In genomic region chr12:117688655-117689548, GRCm38 (mm10) we compare ENCODE assay signal across 8 mouse cellular contexts.
DNase-seq lines count a peak whose midpoint lies in the region; ATAC-seq and TF ChIP-seq lines count a peak whose summit lies in the region.

No protein-coding gene starts in this region.

- TF ChIP-seq POLR2A in ES-Bruce4 (IDR thresholded peaks at IDR 0.05; ENCODE audit: insufficient read depth, low read length): no peak

- peak overlapping the region; percentile 26 for H3K4me3 ChIP-seq in ES-Bruce4 (ENCODE audit: low read depth, low read length)
- H3K4me3 ChIP-seq in embryonic facial prominence, embryonic 11.5 days (ENCODE audit: low read depth, low read length): peak overlapping the region; percentile 37
- peak overlapping the region; percentile 52 for H3K4me3 ChIP-seq in hindbrain, embryonic 12.5 days
- peak overlapping the region; percentile 38 for H3K4me3 ChIP-seq in midbrain, embryonic 11.5 days (ENCODE audit: low read depth, low read length)

- H3K4me2 ChIP-seq in embryonic facial prominence, embryonic 11.5 days (ENCODE audit: low read depth, low read length): peak overlapping the region; percentile 58
- peak overlapping the region; percentile 64 for H3K4me2 ChIP-seq in hindbrain, embryonic 12.5 days (replicated peaks)
- H3K4me2 ChIP-seq in midbrain, embryonic 11.5 days: peak overlapping the region; percentile 60

- TF ChIP-seq CTCF in ES-Bruce4 (IDR thresholded peaks at IDR 0.05; ENCODE audit: low read depth, low read length): no peak

- H3K4me1 ChIP-seq in ES-Bruce4 (ENCODE audit: control insufficient read depth, insufficient read depth, low read length): peaks cover 2% of the 10 kb centered on the region
- H3K4me1 ChIP-seq in embryonic facial prominence, embryonic 11.5 days (ENCODE audit: control insufficient read depth, insufficient read depth, low read length): no peaks in the 10 kb centered on the region
- H3K4me1 ChIP-seq in hindbrain, embryonic 12.5 days: peaks cover 67% of the 10 kb centered on the region
- peaks cover 15% of the 10 kb centered on the region for H3K4me1 ChIP-seq in midbrain, embryonic 11.5 days (ENCODE audit: control insufficient read depth, insufficient read depth, low read length)

- no peaks in the 10 kb centered on the region for H3K36me3 ChIP-seq in ES-Bruce4 (ENCODE audit: control insufficient read depth, insufficient read depth, low read length, poor library complexity, severe bottlenecking)
- H3K36me3 ChIP-seq in embryonic facial prominence, embryonic 11.5 days (replicated peaks; ENCODE audit: control insufficient read depth, insufficient read depth, low read depth, low read length): no peaks in the 10 kb centered on the region
- no peaks in the 10 kb centered on the region for H3K36me3 ChIP-seq in hindbrain, embryonic 12.5 days
- no peaks in the 10 kb centered on the region for H3K36me3 ChIP-seq in midbrain, embryonic 11.5 days (ENCODE audit: control insufficient read depth, insufficient read depth, low read length)

- peak; percentile 73; the same call in 1 of the 2 replicates for TF ChIP-seq EP300 in ES-Bruce4 (IDR thresholded peaks at IDR 0.05; ENCODE audit: insufficient read depth, low read depth, low read length)

- no peaks in the 10 kb centered on the region; the same call in 1 of the 2 replicates for H3K27me3 ChIP-seq in ES-Bruce4 (ENCODE audit: control insufficient read depth, insufficient read depth, low read length, poor library complexity, severe bottlenecking)
- no peaks in the 10 kb centered on the region for H3K27me3 ChIP-seq in embryonic facial prominence, embryonic 11.5 days (ENCODE audit: control insufficient read depth, insufficient read depth, low read length)
- no peaks in the 10 kb centered on the region for H3K27me3 ChIP-seq in hindbrain, embryonic 12.5 days
- no peaks in the 10 kb centered on the region for H3K27me3 ChIP-seq in midbrain, embryonic 11.5 days (ENCODE audit: control insufficient read depth, insufficient read depth, low read length)

- peak; percentile 91 for ATAC-seq in embryonic facial prominence, embryonic 11.5 days (replicated peaks; ENCODE audit: insufficient number of reproducible peaks, low FRiP score, low TSS enrichment, low read depth)
- ATAC-seq in hindbrain, embryonic 12.5 days (ENCODE audit: low FRiP score): peak; percentile 84
- peak; percentile 89 for ATAC-seq in midbrain, embryonic 11.5 days (ENCODE audit: low FRiP score)

- no peak overlapping the region for H3K9ac ChIP-seq in ES-Bruce4 (ENCODE audit: low read depth, poor library complexity, severe bottlenecking)
- H3K9ac ChIP-seq in embryonic facial prominence, embryonic 11.5 days (replicated peaks; ENCODE audit: low read length): peak overlapping the region; percentile 46
- H3K9ac ChIP-seq in hindbrain, embryonic 12.5 days: peak overlapping the region; percentile 83
- H3K9ac ChIP-seq in midbrain, embryonic 11.5 days (ENCODE audit: low read length): peak overlapping the region; percentile 39

- 4% methylated on average over 32 of the region's 32 CpGs for WGBS in embryonic facial prominence, embryonic 11.5 days
- 1% methylated on average over 32 of the region's 32 CpGs for WGBS in hindbrain, embryonic 12.5 days
- 3% methylated on average over 32 of the region's 32 CpGs for WGBS in midbrain, embryonic 11.5 days

- peak; percentile 45 for DNase-seq in adrenal gland, postnatal 10 days
- DNase-seq in embryonic facial prominence, embryonic 11.5 days (ENCODE audit: low spot score): peak; percentile 83
- peak; percentile 39 to 46 for DNase-seq in left cerebral cortex, adult 8-10 months (ENCODE audit: low spot score in 2 of 2)
- DNase-seq in midbrain, embryonic 11.5 days (ENCODE audit: low spot score, missing footprints): peak; percentile 97
- peak; percentile 76 for DNase-seq in telencephalon, adult 2 months (ENCODE audit: low read depth, low spot score)
- no peak for DNase-seq in gastrocnemius, postnatal 25 days

- no peaks in the 10 kb centered on the region for H3K9me3 ChIP-seq in ES-Bruce4 (replicated peaks; ENCODE audit: control insufficient read depth, insufficient read depth, low read length, poor library complexity, severe bottlenecking)
- no peaks in the 10 kb centered on the region for H3K9me3 ChIP-seq in embryonic facial prominence, embryonic 11.5 days (replicated peaks; ENCODE audit: control insufficient read depth, low read length)
- H3K9me3 ChIP-seq in hindbrain, embryonic 12.5 days (replicated peaks): no peaks in the 10 kb centered on the region
- H3K9me3 ChIP-seq in midbrain, embryonic 11.5 days (ENCODE audit: control insufficient read depth, low read length): no peaks in the 10 kb centered on the region

- H3K27ac ChIP-seq in ES-Bruce4 (ENCODE audit: insufficient read depth, low read length): no peak overlapping the region
- H3K27ac ChIP-seq in embryonic facial prominence, embryonic 11.5 days (replicated peaks; ENCODE audit: low read depth, low read length): no peak overlapping the region
- H3K27ac ChIP-seq in hindbrain, embryonic 12.5 days: peak overlapping the region; percentile 97
- H3K27ac ChIP-seq in midbrain, embryonic 11.5 days (ENCODE audit: low read depth, low read length): peak overlapping the region; percentile 80

Comparison
In these comparisons a context has a peak if more than half of its experiments do, and no peak if none do; other contexts are left out.
1. H3K27ac ChIP-seq: peak in hindbrain, embryonic 12.5 days (single experiment) and midbrain, embryonic 11.5 days (single experiment); none in ES-Bruce4 (single experiment) and embryonic facial prominence, embryonic 11.5 days (single experiment).
2. Peak in every context shown above with its lines, with median percentiles within 50 percentile points of each other: H3K4me3 ChIP-seq, ATAC-seq and H3K4me2 ChIP-seq.